Mouse (Mus musculus) forebrain, embryonic 11.5 days (tissue): ENCODE measurements at regions not wholly inside any gene's neighbourhood (a gene's known extent, or its start where the extent isn't known, plus 50 kb on each side); places are given as distances from the start of the nearest gene placed in this dataset.

Experiments used
- ATAC-seq: fragments of 200-750 bp; cut with Nextera tagmentation; replicated peaks from 2 replicates; pipeline ENCODE4 v1.8.0; 2017; ENCODE audit warnings: moderate TSS enrichment; ENCODE audit not compliant: low FRiP score
- DNase-seq: peaks from one replicate; pipeline ENCODE4 v3.0.0-alpha.2; 2017; ENCODE audit warnings: low spot score
- H3K27ac ChIP-seq: fragments of 300-500 bp; sonication (generic); 2 replicates; pipeline ENCODE4 v1.5.1; 2014; ENCODE audit warnings: low read depth, low read length
- H3K27me3 ChIP-seq: fragments of 300-500 bp; sonication (generic); 2 replicates; pipeline ENCODE4 v1.6.1; 2014; ENCODE audit warnings: mild to moderate bottlenecking, low read length, mixed read lengths; ENCODE audit not compliant: control insufficient read depth, insufficient read depth
- H3K36me3 ChIP-seq: fragments of 300-500 bp; sonication (generic); 2 replicates; pipeline ENCODE4 v1.6.1; 2014; ENCODE audit warnings: mild to moderate bottlenecking, low read length, moderate library complexity, mixed read lengths; ENCODE audit not compliant: control insufficient read depth, insufficient read depth
- H3K4me1 ChIP-seq: fragments of 300-500 bp; sonication (generic); replicated peaks from 2 replicates; pipeline ENCODE4 v1.6.1; 2014; ENCODE audit warnings: low read length, mixed read lengths; ENCODE audit not compliant: control insufficient read depth, insufficient read depth
- H3K4me2 ChIP-seq: fragments of 300-500 bp; sonication (generic); 2 replicates; pipeline ENCODE4 v1.6.1; 2014; ENCODE audit warnings: low read depth, mild to moderate bottlenecking, low read length, moderate library complexity, mixed read lengths; ENCODE audit not compliant: severe bottlenecking
- H3K4me3 ChIP-seq: fragments of 300-500 bp; sonication (generic); 2 replicates; pipeline ENCODE4 v1.5.1; 2014; ENCODE audit warnings: low read depth, low read length
- H3K9ac ChIP-seq: fragments of 300-500 bp; sonication (generic); 2 replicates; pipeline ENCODE4 v1.6.1; 2014; ENCODE audit warnings: low read length
- H3K9me3 ChIP-seq: fragments of 300-500 bp; sonication (generic); 2 replicates; pipeline ENCODE4 v1.6.1; 2016; ENCODE audit warnings: low read length, mixed read lengths; ENCODE audit not compliant: control insufficient read depth
- WGBS: fragments of 180-500 bp; shearing (Covaris S2); extraction: QIAGEN DNeasy Blood & Tissue Kit; methylation state at CpG from one replicate; pipeline ENCODE4 v1.1.7; 2014; 5-methylcytosine and 5-hydroxymethylcytosine counted together

DNA sequence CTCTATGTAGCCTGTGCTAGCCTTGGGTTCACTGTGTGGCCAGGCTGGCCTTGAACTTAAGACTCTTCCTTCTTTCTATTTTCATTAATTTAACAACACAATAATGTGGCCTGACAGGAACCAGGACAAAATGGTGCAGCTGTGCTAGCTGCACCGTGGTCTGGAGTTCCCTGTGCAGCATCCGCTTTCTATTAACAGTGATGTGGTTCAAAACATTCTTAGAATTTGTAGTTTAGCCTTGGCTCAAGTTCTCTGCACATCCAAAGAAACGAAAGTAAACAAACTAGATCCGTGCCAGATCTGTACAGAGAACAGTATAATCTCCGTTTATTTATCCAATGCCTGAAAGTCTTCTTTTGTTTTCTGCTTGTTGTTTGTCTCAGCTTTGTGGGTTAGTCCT, 88.5 kb downstream of the Irx1 start:
- DNase-seq (no peak), ATAC-seq (no peak)
- Histone ChIP-seq H3K4me2 (no peak overlapping the region), H3K4me3 (no peak overlapping the region), H3K9ac (no peak overlapping the region), H3K36me3 (no peaks in the 10 kb centered on the region), H3K9me3 (no peaks in the 10 kb centered on the region), H3K27ac (no peak overlapping the region), H3K27me3 (no peaks in the 10 kb centered on the region), H3K4me1 (no peaks in the 10 kb centered on the region)
- 76% methylated on average over 5 of the region's 5 CpGs for WGBS

- Histone ChIP-seq H3K4me1 (no peaks in the 10 kb centered on the region), H3K4me2 (no peak overlapping the region), H3K27me3 (no peaks in the 10 kb centered on the region), H3K36me3 (no peaks in the 10 kb centered on the region), H3K9me3 (no peaks in the 10 kb centered on the region), H3K4me3 (no peak overlapping the region), H3K27ac (no peak overlapping the region), H3K9ac (no peak overlapping the region)
- ATAC-seq (no peak), DNase-seq (no peak)
- 77% methylated on average over 6 of the region's 6 CpGs for WGBS
Observed at GRCm38 (mm10) chr13:71868763-71869162, 94.8 kb downstream of the Irx1 start.

- no peak for DNase-seq
- no peak overlapping the region for H3K9ac ChIP-seq
- no peak overlapping the region for H3K27ac ChIP-seq
- H3K4me1 ChIP-seq = no peaks in the 10 kb centered on the region
- ATAC-seq = no peak
- no peaks in the 10 kb centered on the region for H3K9me3 ChIP-seq
- no peaks in the 10 kb centered on the region for H3K27me3 ChIP-seq
- no peak overlapping the region for H3K4me2 ChIP-seq
- no peak overlapping the region for H3K4me3 ChIP-seq
- WGBS = 66% methylated on average over 7 of the region's 7 CpGs
- no peaks in the 10 kb centered on the region for H3K36me3 ChIP-seq
Observed at GRCm38 (mm10) chr13:71853426-71854025, 110.0 kb downstream of the Irx1 start.

DNA sequence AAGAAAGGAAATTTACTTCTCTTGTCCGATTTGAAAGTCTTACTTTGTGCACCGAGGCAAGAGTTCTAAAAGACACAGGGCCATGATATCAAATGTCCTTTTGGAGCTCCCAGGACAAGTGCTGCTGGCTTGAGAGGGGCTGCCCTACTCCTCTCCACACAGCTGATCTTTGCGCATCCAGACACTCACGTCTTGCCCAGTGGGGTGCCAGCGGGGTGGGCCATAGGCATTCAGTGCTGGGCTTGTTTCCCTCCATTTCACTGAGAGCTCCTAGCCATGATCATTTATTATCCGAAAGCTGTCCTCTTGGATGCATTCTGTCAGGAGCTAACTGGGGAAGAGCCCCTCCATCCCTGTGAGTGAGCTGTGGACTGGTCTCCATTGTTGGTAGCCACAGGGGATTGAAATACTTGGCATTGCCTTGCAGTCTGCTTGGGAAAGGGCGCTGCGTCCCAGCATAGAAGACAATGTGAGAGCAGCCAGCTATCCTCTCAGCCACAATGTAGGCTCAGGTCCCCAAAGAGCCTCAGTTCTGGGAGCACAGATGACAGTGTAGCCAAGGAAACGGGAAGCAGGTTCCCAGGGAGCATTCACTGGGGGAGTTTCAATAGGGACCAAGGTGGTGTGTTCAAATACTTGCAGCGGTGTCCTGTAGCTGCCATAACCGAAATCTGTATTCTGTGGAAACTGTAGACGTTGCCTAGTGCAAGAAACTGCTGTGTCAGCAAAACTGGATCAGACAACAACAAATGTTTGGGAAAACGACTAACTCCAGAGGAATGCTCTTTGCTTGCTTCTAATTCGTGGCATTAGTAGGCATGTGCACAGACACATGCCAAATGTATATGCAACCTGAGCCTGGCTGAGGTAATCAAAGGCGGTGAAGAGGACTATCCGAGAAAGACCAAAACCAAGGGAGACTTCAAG, 159.2 kb downstream of the Irx1 start:
- 59% methylated on average over 16 of the region's 16 CpGs for WGBS
- ATAC-seq = no peak
- no peak overlapping the region for H3K9ac ChIP-seq
- H3K4me1 ChIP-seq = no peaks in the 10 kb centered on the region
- DNase-seq = no peak
- H3K27ac ChIP-seq = no peak overlapping the region
- no peaks in the 10 kb centered on the region for H3K27me3 ChIP-seq
- H3K4me3 ChIP-seq = no peak overlapping the region
- H3K4me2 ChIP-seq = no peak overlapping the region
- H3K9me3 ChIP-seq = no peaks in the 10 kb centered on the region
- H3K36me3 ChIP-seq = no peaks in the 10 kb centered on the region

GRCm38 (mm10) chr13:71798288-71798687, 165.2 kb downstream of the Irx1 start:
- WGBS = 90% methylated on average over 6 of the region's 6 CpGs

GRCm38 (mm10) chr13:71784740-71785139, 178.8 kb downstream of the Irx1 start:
- H3K27me3 ChIP-seq = no peaks in the 10 kb centered on the region
- no peaks in the 10 kb centered on the region for H3K36me3 ChIP-seq
- ATAC-seq = no peak
- no peaks in the 10 kb centered on the region for H3K9me3 ChIP-seq
- H3K4me2 ChIP-seq = no peak overlapping the region
- no peak overlapping the region for H3K9ac ChIP-seq
- H3K4me3 ChIP-seq = no peak overlapping the region
- DNase-seq = no peak
- 56% methylated on average over 10 of the region's 10 CpGs for WGBS
- H3K4me1 ChIP-seq = no peaks in the 10 kb centered on the region
- H3K27ac ChIP-seq = no peak overlapping the region

More at GRCm38 (mm10) chr13:71798288-71798687, 165.2 kb downstream of the Irx1 start:
- ATAC-seq (no peak), DNase-seq (no peak)
- Histone ChIP-seq H3K27me3 (no peaks in the 10 kb centered on the region), H3K27ac (no peak overlapping the region), H3K9me3 (no peaks in the 10 kb centered on the region), H3K4me2 (no peak overlapping the region), H3K9ac (no peak overlapping the region), H3K4me1 (no peaks in the 10 kb centered on the region), H3K36me3 (no peaks in the 10 kb centered on the region), H3K4me3 (no peak overlapping the region)

DNA sequence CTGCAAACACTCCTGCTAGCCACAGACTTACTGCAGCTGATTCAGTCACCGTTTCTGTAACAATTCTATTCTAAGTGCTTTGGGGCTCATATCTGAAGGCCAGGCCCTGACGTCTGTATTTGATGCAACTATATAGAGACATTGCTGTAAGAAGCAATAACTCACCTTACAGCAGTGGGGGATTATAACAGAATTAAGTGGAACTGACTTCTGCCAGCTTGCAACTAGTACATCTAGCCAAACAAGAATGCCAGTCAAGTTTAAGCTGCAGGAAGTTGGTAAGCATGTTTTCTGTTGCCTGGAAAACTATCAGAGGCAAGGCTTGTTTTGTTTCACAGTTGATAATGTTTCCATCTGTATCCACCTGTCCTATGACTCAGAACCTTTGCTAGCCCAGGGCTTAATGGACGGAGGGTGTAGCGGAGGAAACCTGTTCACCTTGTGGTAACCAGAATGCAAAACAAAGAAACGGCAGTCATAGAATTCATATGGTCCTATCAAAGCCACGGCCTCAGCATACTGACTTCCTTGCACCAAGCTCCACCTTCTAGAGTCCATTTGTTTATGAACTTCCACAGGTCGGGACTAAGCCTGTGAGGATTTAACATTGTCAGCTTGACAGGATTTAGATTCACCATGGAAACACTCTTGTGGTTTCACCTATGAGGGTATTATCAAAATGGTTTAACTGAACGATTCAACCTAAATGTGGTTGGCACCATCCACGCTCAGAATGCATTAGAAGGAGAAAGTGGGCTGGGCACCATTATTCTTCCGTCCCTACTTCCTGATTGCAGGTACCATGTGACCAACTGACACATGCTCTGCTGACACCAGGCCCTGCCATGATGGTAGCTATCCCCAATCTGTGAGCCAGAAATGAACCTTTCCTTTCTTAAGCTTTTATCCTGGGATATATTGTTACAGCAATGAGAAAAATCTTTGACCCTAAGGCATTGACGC, 216.2 kb downstream of the Irx1 start:
- H3K27me3 ChIP-seq = no peaks in the 10 kb centered on the region
- ATAC-seq = no peak
- 77% methylated on average over 11 of the region's 11 CpGs for WGBS

GRCm38 (mm10) chr13:71746534-71746933, 217.0 kb downstream of the Irx1 start:
- Histone ChIP-seq H3K27me3 (no peaks in the 10 kb centered on the region), H3K4me2 (no peak overlapping the region), H3K27ac (no peak overlapping the region), H3K9me3 (no peaks in the 10 kb centered on the region), H3K4me3 (no peak overlapping the region), H3K4me1 (no peaks in the 10 kb centered on the region), H3K36me3 (no peaks in the 10 kb centered on the region), H3K9ac (no peak overlapping the region)
- ATAC-seq (no peak), DNase-seq (no peak)
- 33% methylated on average over 3 of the region's 3 CpGs for WGBS

More for the DNA sequence above, 216.2 kb downstream of the Irx1 start:
- H3K36me3 ChIP-seq = no peaks in the 10 kb centered on the region
- no peak overlapping the region for H3K4me2 ChIP-seq
- H3K4me3 ChIP-seq = no peak overlapping the region
- no peaks in the 10 kb centered on the region for H3K9me3 ChIP-seq
- no peak overlapping the region for H3K27ac ChIP-seq
- H3K4me1 ChIP-seq = no peaks in the 10 kb centered on the region
- DNase-seq = no peak
- no peak overlapping the region for H3K9ac ChIP-seq
